Mouse (Mus musculus): ENCODE data around the gene Evpl. TPM values are rescaled to one million over a fixed set of nuclear protein-coding genes. Genes with fewer than 3 reads are reported as not detected.
A peak's percentile ranks its signal among the peaks of the same experiment; 100 is the strongest.

The Evpl gene
- polyA plus RNA-seq, 1 experiment from 2014 or later, result 1.5 TPM

- Histone ChIP-seq H3K27me3 (ENCODE audit: insufficient read depth, poor library complexity, severe bottlenecking) (peaks cover 54% of the 10 kb centered on the region), H3K4me1 (peaks cover 51% of the 10 kb centered on the region), H3K4me3 (peak overlapping the region; percentile 1; the same call in 1 of the 2 replicates), H3K36me3 (peaks cover 12% of the 10 kb centered on the region), H3K9me3 (peaks cover 8% of the 10 kb centered on the region; the same call in 1 of the 2 replicates), H3K27ac (peak overlapping the region; percentile 81)
- DNase-seq (ENCODE audit: low spot score), result no peak
- 8% methylated on average over 4 of the region's 4 CpGs for WGBS
These were observed 18.0 kb downstream of the Evpl start for GRCm38 (mm10) chr11:116219885-116220284.

- Histone ChIP-seq H3K4me3 (0 out of 2 replicates have a peak overlapping the region, but pooled peaks have one; percentile 0), H3K27me3 (ENCODE audit: insufficient read depth, poor library complexity, severe bottlenecking) (peaks cover 44% of the 10 kb centered on the region), H3K4me1 (peaks cover 51% of the 10 kb centered on the region), H3K9me3 (peaks cover 5% of the 10 kb centered on the region; the same call in 1 of the 2 replicates), H3K27ac (peak overlapping the region; percentile 81), H3K36me3 (peaks cover 10% of the 10 kb centered on the region)
- DNase-seq (ENCODE audit: low spot score), result peak; percentile 93
- 51% methylated on average over 7 of the region's 7 CpGs for WGBS
These were observed 19.0 kb downstream of the Evpl start for GRCm38 (mm10) chr11:116218737-116219400.

- 0 out of 2 replicates have a peak overlapping the region, but pooled peaks have one; percentile 0 for H3K4me3 ChIP-seq
- H3K9me3 ChIP-seq, result peaks cover 5% of the 10 kb centered on the region; the same call in 1 of the 2 replicates
- no peak for DNase-seq (ENCODE audit: low spot score)
- H3K4me1 ChIP-seq, result peaks cover 49% of the 10 kb centered on the region
- peaks cover 38% of the 10 kb centered on the region for H3K27me3 ChIP-seq (ENCODE audit: insufficient read depth, poor library complexity, severe bottlenecking)
- peaks cover 10% of the 10 kb centered on the region for H3K36me3 ChIP-seq
- 70% methylated on average over 2 of the region's 2 CpGs for WGBS
- H3K27ac ChIP-seq, result peak overlapping the region; percentile 81
These were observed 19.6 kb downstream of the Evpl start for GRCm38 (mm10) chr11:116218263-116218662.

DNA sequence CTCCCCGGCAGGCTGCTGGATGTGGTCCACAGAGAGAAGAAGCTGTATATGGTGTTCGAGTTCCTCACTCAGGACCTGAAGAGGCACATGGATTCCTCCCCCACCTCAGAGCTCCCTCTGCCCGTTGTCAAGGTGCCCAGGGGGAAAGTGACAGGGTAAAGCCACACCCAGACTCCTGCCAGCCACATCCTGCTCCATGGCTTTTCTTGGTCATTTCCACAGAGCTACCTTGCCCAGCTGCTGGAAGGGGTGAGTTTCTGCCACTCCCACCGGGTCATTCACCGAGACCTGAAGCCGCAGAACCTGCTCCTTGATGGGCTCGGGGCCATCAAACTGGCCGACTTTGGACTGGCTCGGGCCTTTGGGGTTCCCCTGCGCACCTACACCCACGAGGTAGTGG lies 21.3 kb downstream of the Evpl start:
- peak; percentile 64 for DNase-seq (ENCODE audit: low spot score)
- no peak overlapping the region for H3K27ac ChIP-seq
- peaks cover 21% of the 10 kb centered on the region for H3K27me3 ChIP-seq (ENCODE audit: insufficient read depth, poor library complexity, severe bottlenecking)
- peaks cover 19% of the 10 kb centered on the region for H3K36me3 ChIP-seq
- 81% methylated on average over 11 of the region's 11 CpGs for WGBS
- peaks cover 2% of the 10 kb centered on the region; the same call in 1 of the 2 replicates for H3K9me3 ChIP-seq
- H3K4me3 ChIP-seq, result no peak overlapping the region
- peaks cover 32% of the 10 kb centered on the region for H3K4me1 ChIP-seq

DNA sequence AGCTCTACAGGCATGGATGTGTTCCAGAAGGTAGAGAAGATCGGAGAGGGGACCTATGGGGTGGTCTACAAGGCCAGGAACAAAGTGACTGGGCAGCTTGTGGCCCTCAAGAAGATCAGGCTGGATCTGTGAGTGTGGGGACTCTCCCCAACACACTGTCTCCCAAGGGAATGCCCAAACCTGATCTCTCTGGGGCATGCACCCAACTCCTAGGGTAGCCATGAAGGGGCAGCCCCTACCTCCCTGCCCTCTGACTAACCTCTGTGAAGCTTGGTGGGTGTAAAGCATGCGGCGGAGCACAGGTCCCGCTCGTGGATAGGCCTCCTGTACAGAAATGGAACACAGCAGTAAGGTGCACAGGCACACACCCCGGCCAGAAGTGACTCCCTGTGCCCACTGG lies 21.9 kb downstream of the Evpl start:
- H3K4me1 ChIP-seq, result peaks cover 31% of the 10 kb centered on the region
- no peak overlapping the region for H3K4me3 ChIP-seq
- WGBS, result 82% methylated on average over 6 of the region's 6 CpGs
- peak; percentile 68 for DNase-seq (ENCODE audit: low spot score)
- peaks cover 15% of the 10 kb centered on the region for H3K27me3 ChIP-seq (ENCODE audit: insufficient read depth, poor library complexity, severe bottlenecking)
- no peaks in the 10 kb centered on the region for H3K9me3 ChIP-seq
- no peak overlapping the region for H3K27ac ChIP-seq
- H3K36me3 ChIP-seq, result peaks cover 16% of the 10 kb centered on the region

DNA sequence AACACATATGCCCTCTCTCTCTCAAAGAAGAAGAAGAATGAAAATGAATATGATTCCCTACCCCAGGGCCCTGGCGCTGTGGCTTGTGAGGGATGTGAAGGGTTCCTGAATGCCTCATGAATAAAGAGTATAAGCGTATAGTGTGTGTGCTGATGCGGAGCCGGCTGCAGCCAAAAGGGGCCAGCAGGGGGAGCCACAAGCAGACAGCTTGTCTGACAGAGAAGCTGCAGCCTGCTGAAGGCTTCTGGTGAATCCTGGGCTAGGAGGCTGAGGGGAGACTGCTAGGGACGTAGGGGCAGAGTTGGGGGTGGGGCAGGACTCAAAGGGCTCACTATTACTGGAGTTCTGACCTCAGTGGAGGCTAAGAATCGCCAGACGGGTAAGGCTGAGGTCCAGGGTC lies 22.7 kb downstream of the Evpl start:
- peaks cover 7% of the 10 kb centered on the region; the same call in 1 of the 2 replicates for H3K27me3 ChIP-seq (ENCODE audit: insufficient read depth, poor library complexity, severe bottlenecking)
- H3K27ac ChIP-seq, result no peak overlapping the region
- no peaks in the 10 kb centered on the region for H3K9me3 ChIP-seq
- H3K4me1 ChIP-seq, result peaks cover 24% of the 10 kb centered on the region
- DNase-seq (ENCODE audit: low spot score), result peak; percentile 75
- peaks cover 16% of the 10 kb centered on the region for H3K36me3 ChIP-seq
- H3K4me3 ChIP-seq, result no peak overlapping the region
- WGBS, result 76% methylated on average over 7 of the region's 7 CpGs

GRCm38 (mm10) chr11:116213877-116214510 lies 23.9 kb downstream of the Evpl start:
- peak; percentile 55 for DNase-seq (ENCODE audit: low spot score)
- no peaks in the 10 kb centered on the region for H3K9me3 ChIP-seq
- peaks cover 20% of the 10 kb centered on the region for H3K36me3 ChIP-seq
- no peaks in the 10 kb centered on the region for H3K27me3 ChIP-seq (ENCODE audit: insufficient read depth, poor library complexity, severe bottlenecking)
- no peak overlapping the region for H3K4me3 ChIP-seq
- 92% methylated on average over 13 of the region's 13 CpGs for WGBS
- H3K4me1 ChIP-seq, result peaks cover 12% of the 10 kb centered on the region
- no peak overlapping the region for H3K27ac ChIP-seq

DNA sequence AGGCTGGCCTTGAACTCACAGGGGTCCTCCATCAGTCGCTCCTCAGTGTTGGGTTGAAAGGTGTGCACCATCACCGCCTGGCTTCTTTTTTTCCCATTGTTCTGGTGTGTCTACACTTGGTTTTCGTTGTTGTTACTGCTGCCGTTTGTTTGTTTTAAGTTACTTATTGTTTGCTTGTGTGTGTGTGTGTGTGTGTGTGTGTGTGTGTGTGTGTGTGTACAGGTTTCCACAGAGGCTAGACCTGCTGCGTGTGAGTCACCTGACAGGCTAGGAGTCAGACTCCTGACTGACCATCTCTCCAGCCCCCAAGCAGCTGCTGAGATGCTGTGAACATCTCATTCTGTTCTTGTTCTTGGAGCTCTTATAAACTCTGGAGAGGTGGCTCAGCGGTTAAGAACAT lies 25.0 kb downstream of the Evpl start:
- 86% methylated on average over 6 of the region's 6 CpGs for WGBS
- Histone ChIP-seq H3K4me1 (peaks cover under 1% of the 10 kb centered on the region; the same call in 1 of the 2 replicates), H3K27ac (no peak overlapping the region), H3K4me3 (no peak overlapping the region), H3K36me3 (peaks cover 20% of the 10 kb centered on the region), H3K27me3 (ENCODE audit: insufficient read depth, poor library complexity, severe bottlenecking) (no peaks in the 10 kb centered on the region), H3K9me3 (no peaks in the 10 kb centered on the region)
- no peak for DNase-seq (ENCODE audit: low spot score)

DNA sequence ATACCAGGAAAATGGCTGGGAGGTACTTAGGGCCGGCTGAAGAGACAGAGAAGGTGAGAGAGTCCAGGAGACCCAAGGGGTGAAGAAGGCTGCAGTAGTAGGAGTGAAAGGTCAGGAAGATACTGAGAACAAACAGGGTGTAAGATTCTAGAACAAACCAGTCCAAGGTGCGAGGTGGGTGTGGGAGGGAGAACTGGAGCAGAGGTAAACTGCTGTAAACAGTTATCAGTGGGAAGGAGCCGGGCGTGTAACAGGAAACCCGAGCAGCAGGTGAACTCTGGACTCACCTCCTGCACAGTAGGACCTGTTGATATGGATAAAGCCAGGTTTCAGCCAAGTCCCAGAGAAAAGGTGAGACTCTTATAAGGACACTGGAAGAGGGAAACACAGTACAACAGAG lies 27.2 kb downstream of the Evpl start:
- no peak overlapping the region for H3K27ac ChIP-seq
- no peaks in the 10 kb centered on the region for H3K4me1 ChIP-seq
- peaks cover 39% of the 10 kb centered on the region for H3K36me3 ChIP-seq
- H3K9me3 ChIP-seq, result no peaks in the 10 kb centered on the region
- no peaks in the 10 kb centered on the region for H3K27me3 ChIP-seq (ENCODE audit: insufficient read depth, poor library complexity, severe bottlenecking)
- 70% methylated on average over 5 of the region's 5 CpGs for WGBS
- peak; percentile 70 for DNase-seq (ENCODE audit: low spot score)
- H3K4me3 ChIP-seq, result no peak overlapping the region

DNA sequence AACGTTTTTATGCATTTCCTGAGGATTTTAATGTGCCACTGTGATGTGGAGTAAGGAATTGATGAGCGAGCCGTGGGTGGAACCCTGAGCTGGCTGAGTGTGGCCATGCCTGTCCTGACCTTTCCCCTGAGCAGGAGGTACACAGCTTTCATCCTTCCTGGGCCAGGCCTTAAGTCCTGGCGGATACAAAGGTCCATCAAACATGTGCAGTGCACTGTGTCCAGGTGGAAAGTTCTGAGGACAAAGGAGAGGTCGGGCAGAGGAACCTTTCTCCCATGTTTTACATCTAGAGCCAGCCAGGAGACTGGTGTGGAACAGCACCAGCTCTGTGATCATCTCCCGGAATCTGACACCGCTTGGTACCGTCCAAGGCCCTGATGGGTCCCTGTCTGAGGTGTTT lies 28.6 kb downstream of the Evpl start:
- H3K4me3 ChIP-seq, result no peak overlapping the region
- peaks cover 42% of the 10 kb centered on the region for H3K36me3 ChIP-seq
- H3K27ac ChIP-seq, result no peak overlapping the region
- DNase-seq (ENCODE audit: low spot score), result peak; percentile 60
- no peaks in the 10 kb centered on the region for H3K9me3 ChIP-seq
- 81% methylated on average over 8 of the region's 8 CpGs for WGBS
- no peaks in the 10 kb centered on the region for H3K27me3 ChIP-seq (ENCODE audit: insufficient read depth, poor library complexity, severe bottlenecking)
- no peaks in the 10 kb centered on the region for H3K4me1 ChIP-seq

DNA sequence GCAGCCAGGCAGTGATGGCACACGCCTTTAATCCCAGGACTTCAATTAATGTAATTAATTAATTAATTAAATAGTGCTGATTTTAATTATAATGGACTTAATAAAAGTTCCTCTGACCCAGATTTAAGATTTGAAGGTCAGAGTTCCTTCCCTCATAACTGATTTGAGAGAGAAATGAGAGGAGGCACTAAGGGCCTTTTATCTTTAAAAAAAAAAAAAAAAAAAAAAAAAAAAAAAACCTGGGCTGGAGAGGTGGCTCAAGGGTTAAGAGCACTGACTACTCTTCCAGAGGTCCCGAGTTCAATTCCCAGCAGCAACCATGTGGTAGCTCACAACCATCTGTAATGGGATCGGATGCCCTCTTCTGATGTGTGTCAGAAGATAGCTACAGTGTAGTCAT lies 29.2 kb downstream of the Evpl start:
- DNase-seq (ENCODE audit: low spot score), result no peak
- WGBS, result 89% methylated on average over 3 of the region's 3 CpGs
- H3K9me3 ChIP-seq, result no peaks in the 10 kb centered on the region

DNA sequence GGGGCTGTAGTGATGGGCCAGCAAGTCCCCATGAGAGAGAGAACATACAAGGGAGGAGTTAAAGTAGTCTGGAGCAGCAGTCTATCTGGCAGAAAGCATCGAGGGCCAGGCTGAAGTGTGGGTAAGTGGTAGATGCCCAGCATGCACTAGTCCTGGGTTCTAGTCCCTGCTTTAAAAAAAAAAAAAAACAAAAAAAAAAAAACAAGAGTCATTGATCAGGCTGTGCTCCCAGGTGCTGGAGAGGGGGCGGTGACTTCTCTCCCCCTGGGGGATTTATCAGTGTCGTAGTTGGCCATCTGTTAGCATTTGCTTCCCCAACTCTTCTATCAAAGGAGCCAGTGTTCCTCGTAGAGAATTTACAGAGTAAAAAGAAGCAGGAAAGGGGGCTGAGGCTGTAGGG lies 31.2 kb downstream of the Evpl start:
- peaks cover 40% of the 10 kb centered on the region for H3K36me3 ChIP-seq
- 61% methylated on average over 4 of the region's 4 CpGs for WGBS
- H3K27me3 ChIP-seq (ENCODE audit: insufficient read depth, poor library complexity, severe bottlenecking), result no peaks in the 10 kb centered on the region
- H3K27ac ChIP-seq, result no peak overlapping the region
- no peak overlapping the region for H3K4me3 ChIP-seq
- no peaks in the 10 kb centered on the region for H3K4me1 ChIP-seq
- no peaks in the 10 kb centered on the region for H3K9me3 ChIP-seq
- DNase-seq (ENCODE audit: low spot score), result no peak

More for the DNA sequence above, 29.2 kb downstream of the Evpl start:
- no peak overlapping the region for H3K27ac ChIP-seq
- no peaks in the 10 kb centered on the region for H3K4me1 ChIP-seq
- H3K4me3 ChIP-seq, result no peak overlapping the region
- H3K27me3 ChIP-seq (ENCODE audit: insufficient read depth, poor library complexity, severe bottlenecking), result no peaks in the 10 kb centered on the region
- H3K36me3 ChIP-seq, result peaks cover 45% of the 10 kb centered on the region

GRCm38 (mm10) chr11:116203150-116203549 lies 34.7 kb downstream of the Evpl start:
- Histone ChIP-seq H3K36me3 (peaks cover 35% of the 10 kb centered on the region), H3K4me1 (peaks cover 3% of the 10 kb centered on the region), H3K27ac (no peak overlapping the region), H3K27me3 (ENCODE audit: insufficient read depth, poor library complexity, severe bottlenecking) (no peaks in the 10 kb centered on the region), H3K4me3 (no peak overlapping the region), H3K9me3 (no peaks in the 10 kb centered on the region)
- WGBS, result 97% methylated on average over 3 of the region's 3 CpGs
- DNase-seq (ENCODE audit: low spot score), result no peak
